Mouse (Mus musculus) forebrain, postnatal 0 days (tissue): ENCODE data around the gene Ccl20. TPM values are rescaled to one million over a fixed set of nuclear protein-coding genes. Genes with fewer than 3 reads are reported as not detected.

ENCODE experiments used
- ATAC-seq: fragments of 200-750 bp; cut with Nextera tagmentation; 2 replicates; pipeline ENCODE4 v1.8.0; 2017; ENCODE audit warnings: mild to moderate bottlenecking, moderate library complexity
- DNase-seq: peaks from one replicate; pipeline ENCODE4 v3.0.0-alpha.2; 2015
- H3K27ac ChIP-seq: fragments of 300-500 bp; sonication (generic); 2 replicates; pipeline ENCODE4 v1.5.1; 2014; ENCODE audit warnings: low read depth, mild to moderate bottlenecking, antibody characterized with exemption, low read length, moderate library complexity, mixed read lengths
- H3K27me3 ChIP-seq: fragments of 300-500 bp; sonication (generic); 2 replicates; pipeline ENCODE4 v1.6.1; 2014; ENCODE audit warnings: mild to moderate bottlenecking, low read length, mixed read lengths; ENCODE audit not compliant: insufficient read depth
- H3K36me3 ChIP-seq: fragments of 300-500 bp; sonication (generic); 2 replicates; pipeline ENCODE4 v1.6.1; 2014; ENCODE audit warnings: mild to moderate bottlenecking, moderate library complexity; ENCODE audit not compliant: insufficient read depth
- H3K4me1 ChIP-seq: fragments of 300-500 bp; sonication (generic); 2 replicates; pipeline ENCODE4 v1.6.1; 2014; ENCODE audit warnings: antibody characterized with exemption; ENCODE audit not compliant: insufficient read depth
- H3K4me2 ChIP-seq: fragments of 300-500 bp; sonication (generic); 2 replicates; pipeline ENCODE4 v1.6.1; 2014; ENCODE audit warnings: low read depth, mild to moderate bottlenecking, moderate library complexity
- H3K4me3 ChIP-seq: fragments of 300-500 bp; sonication (generic); 2 replicates; pipeline ENCODE4 v1.5.1; 2014; ENCODE audit warnings: low read depth, low read length, mixed read lengths
- H3K9ac ChIP-seq: fragments of 300-500 bp; sonication (generic); 2 replicates; pipeline ENCODE4 v1.6.1; 2014; ENCODE audit warnings: mild to moderate bottlenecking
- H3K9me3 ChIP-seq: fragments of 300-500 bp; sonication (generic); 2 replicates; pipeline ENCODE4 v1.6.1; 2016; ENCODE audit warnings: low read length
- CTCF ChIP-seq: sonication (generic); IDR thresholded peaks from 2 replicates; pipeline ENCODE4 v1.5.1; 2016; ENCODE audit warnings: antibody characterized with exemption, control low read depth, low read depth
- WGBS: fragments of 180-500 bp; shearing (Covaris S2); extraction: QIAGEN DNeasy Blood & Tissue Kit; methylation state at CpG from one replicate; pipeline ENCODE4 v1.1.7; 2014; 5-methylcytosine and 5-hydroxymethylcytosine counted together
- polyA plus RNA-seq: library from polyadenylated mRNA; unstranded; fragments of >200 nt; fragmentation: Nextera tagmentation; extraction: Ambion mirVana; gene quantifications from 2 replicates; pipeline ENCODE4 v1.2.1, GENCODE M21; 2015
- total RNA-seq: library from RNA; depleted of rRNA; stranded (reverse); fragments of >200 nt; gene quantifications from 2 replicates; pipeline ENCODE4 v1.2.3, GENCODE M21; 2014

Ccl20 gene
- total and polyA plus RNA-seq, 2 experiments from 2014 or later = 0.21 TPM; not detected in 1

- 73% methylated on average over 4 of the region's 4 CpGs for WGBS
- H3K4me3 ChIP-seq = no peak overlapping the region
- ATAC-seq = no peak
- no peaks in the 10 kb centered on the region for H3K36me3 ChIP-seq
- H3K27me3 ChIP-seq = no peaks in the 10 kb centered on the region
- TF ChIP-seq CTCF = no peak
- no peaks in the 10 kb centered on the region for H3K4me1 ChIP-seq
- no peak overlapping the region for H3K27ac ChIP-seq
- no peak for DNase-seq
- no peaks in the 10 kb centered on the region for H3K9me3 ChIP-seq
- H3K4me2 ChIP-seq = no peak overlapping the region
- H3K9ac ChIP-seq = no peak overlapping the region
Observed at GRCm38 (mm10) chr1:83096935-83097334, 19.6 kb upstream of the Ccl20 start.

- Histone ChIP-seq H3K36me3 (no peaks in the 10 kb centered on the region), H3K4me1 (no peaks in the 10 kb centered on the region), H3K27ac (no peak overlapping the region), H3K4me3 (no peak overlapping the region), H3K9me3 (no peaks in the 10 kb centered on the region), H3K9ac (no peak overlapping the region), H3K27me3 (no peaks in the 10 kb centered on the region), H3K4me2 (no peak overlapping the region)
- ATAC-seq = no peak
- no peak for TF ChIP-seq CTCF
- WGBS = 52% methylated on average over 2 of the region's 2 CpGs
- no peak for DNase-seq
Observed at GRCm38 (mm10) chr1:83099160-83099559, 17.4 kb upstream of the Ccl20 start.

GRCm38 (mm10) chr1:83099580-83100137 is 16.9 kb upstream of the Ccl20 start:
- Histone ChIP-seq H3K4me2 (no peak overlapping the region), H3K36me3 (no peaks in the 10 kb centered on the region), H3K4me1 (no peaks in the 10 kb centered on the region), H3K9me3 (no peaks in the 10 kb centered on the region), H3K4me3 (no peak overlapping the region), H3K9ac (no peak overlapping the region), H3K27me3 (no peaks in the 10 kb centered on the region), H3K27ac (no peak overlapping the region)
- WGBS = 60% methylated on average over 7 of the region's 7 CpGs
- DNase-seq = no peak
- ATAC-seq = no peak
- TF ChIP-seq CTCF = no peak

- 13% methylated on average over 3 of the region's 3 CpGs for WGBS
- no peak for TF ChIP-seq CTCF
- no peaks in the 10 kb centered on the region for H3K27me3 ChIP-seq
- no peak overlapping the region for H3K4me2 ChIP-seq
- no peak overlapping the region for H3K9ac ChIP-seq
- H3K4me3 ChIP-seq = no peak overlapping the region
- no peak overlapping the region for H3K27ac ChIP-seq
- DNase-seq (peak; percentile 42), ATAC-seq (no peak)
- H3K36me3 ChIP-seq = no peaks in the 10 kb centered on the region
- H3K4me1 ChIP-seq = no peaks in the 10 kb centered on the region
- no peaks in the 10 kb centered on the region for H3K9me3 ChIP-seq
Observed at GRCm38 (mm10) chr1:83101891-83102290, 14.7 kb upstream of the Ccl20 start.

- Histone ChIP-seq H3K9ac (no peak overlapping the region), H3K27me3 (no peaks in the 10 kb centered on the region), H3K9me3 (no peaks in the 10 kb centered on the region), H3K4me3 (no peak overlapping the region), H3K27ac (no peak overlapping the region), H3K4me1 (no peaks in the 10 kb centered on the region), H3K36me3 (no peaks in the 10 kb centered on the region), H3K4me2 (no peak overlapping the region)
- no peak for TF ChIP-seq CTCF
- ATAC-seq (no peak), DNase-seq (no peak)
- 71% methylated on average over 1 of the region's 1 CpGs for WGBS
Observed at GRCm38 (mm10) chr1:83105464-83105863, 11.1 kb upstream of the Ccl20 start.

GRCm38 (mm10) chr1:83107410-83107978 is 9.1 kb upstream of the Ccl20 start:
- H3K36me3 ChIP-seq = no peaks in the 10 kb centered on the region
- 86% methylated on average over 5 of the region's 5 CpGs for WGBS
- no peak overlapping the region for H3K27ac ChIP-seq
- H3K9ac ChIP-seq = no peak overlapping the region
- H3K4me3 ChIP-seq = no peak overlapping the region
- DNase-seq = no peak
- no peak overlapping the region for H3K4me2 ChIP-seq
- H3K9me3 ChIP-seq = no peaks in the 10 kb centered on the region
- no peak for TF ChIP-seq CTCF
- ATAC-seq = no peak
- no peaks in the 10 kb centered on the region for H3K4me1 ChIP-seq
- no peaks in the 10 kb centered on the region for H3K27me3 ChIP-seq

GRCm38 (mm10) chr1:83110992-83111391 is 5.6 kb upstream of the Ccl20 start:
- Histone ChIP-seq H3K36me3 (no peaks in the 10 kb centered on the region), H3K27me3 (no peaks in the 10 kb centered on the region), H3K9me3 (no peaks in the 10 kb centered on the region), H3K4me3 (no peak overlapping the region), H3K4me2 (no peak overlapping the region), H3K4me1 (no peaks in the 10 kb centered on the region), H3K9ac (no peak overlapping the region), H3K27ac (no peak overlapping the region)
- no peak for ATAC-seq
- TF ChIP-seq CTCF = no peak
- DNase-seq = no peak

GRCm38 (mm10) chr1:83111726-83112125 is 4.8 kb upstream of the Ccl20 start:
- Histone ChIP-seq H3K4me2 (no peak overlapping the region), H3K4me1 (no peaks in the 10 kb centered on the region), H3K9me3 (no peaks in the 10 kb centered on the region), H3K4me3 (no peak overlapping the region), H3K27ac (no peak overlapping the region), H3K9ac (no peak overlapping the region), H3K27me3 (no peaks in the 10 kb centered on the region), H3K36me3 (no peaks in the 10 kb centered on the region)
- DNase-seq (no peak), ATAC-seq (no peak)
- 72% methylated on average over 5 of the region's 5 CpGs for WGBS
- TF ChIP-seq CTCF = no peak
